Mouse (Mus musculus): ENCODE data around the gene Slc25a21. TPM values are rescaled to one million over a fixed set of nuclear protein-coding genes. Genes with fewer than 3 reads are reported as not detected.

The Slc25a21 gene
- polyA plus RNA-seq, 1 experiment from 2014 or later = 0.13 TPM

DNA sequence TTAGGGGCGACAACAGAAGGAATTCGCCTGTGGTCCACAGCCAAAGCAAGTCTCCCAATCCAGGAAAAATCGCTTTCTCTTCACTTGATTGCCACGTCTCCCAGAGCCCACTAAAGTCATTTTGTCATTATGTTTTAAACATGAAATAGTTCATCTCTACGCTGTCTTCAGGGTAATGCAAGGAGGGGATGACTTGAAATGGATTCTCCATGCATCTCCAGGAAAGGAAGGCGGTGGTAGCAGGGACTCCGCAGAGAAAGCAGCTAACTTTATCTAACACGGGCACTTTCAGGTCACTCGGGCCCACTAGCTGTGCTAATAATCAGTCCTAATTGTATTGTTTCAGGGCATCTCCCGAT, 508.8 kb downstream of the Slc25a21 start:
- DNase-seq = no peak

DNA sequence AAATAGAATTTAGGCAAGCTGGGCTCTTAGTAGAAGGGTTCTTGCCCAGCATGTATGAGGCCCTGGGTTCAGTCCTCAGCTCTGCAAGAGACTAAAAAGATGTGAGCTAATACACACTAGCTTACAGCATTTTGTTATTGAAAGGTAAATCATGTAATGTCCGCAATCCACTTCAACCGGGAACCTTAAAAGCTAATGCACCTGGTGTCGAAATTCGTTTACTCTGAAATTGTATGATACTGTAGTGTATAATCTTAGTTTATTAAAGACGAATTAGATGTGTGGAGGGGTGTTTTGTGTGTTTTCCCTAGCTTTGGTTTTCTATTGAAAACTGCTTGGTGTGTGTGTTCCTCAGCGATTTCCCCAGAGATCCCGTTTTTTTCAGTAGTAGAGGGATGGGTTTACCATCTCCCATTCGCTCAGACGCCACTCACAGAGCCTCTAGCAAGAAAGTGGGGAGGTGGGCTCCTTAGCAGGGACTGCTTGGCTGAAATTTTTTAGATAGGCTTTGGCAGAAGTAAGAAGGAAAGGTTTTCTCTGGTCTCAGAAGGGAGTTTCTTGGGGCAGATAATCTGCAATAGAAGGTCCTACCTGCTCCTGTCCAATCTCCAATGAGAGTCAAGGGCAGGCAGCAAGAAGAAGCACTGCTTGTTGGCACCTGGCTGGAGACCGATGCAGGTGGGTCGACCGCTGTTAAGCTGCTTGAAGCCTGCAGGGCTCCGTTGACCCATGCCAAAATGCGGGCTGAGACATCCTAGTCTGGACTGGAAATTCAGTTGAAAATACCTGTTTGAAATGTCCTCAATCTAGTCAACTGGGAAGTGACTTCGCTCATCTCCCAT, 509.4 kb downstream of the Slc25a21 start:
- TF ChIP-seq CTCF (IDR thresholded peaks at IDR 0.05; ENCODE audit: low read depth) = no peak
- H3K4me3 ChIP-seq (ENCODE audit: low read depth, low read length) = no peak overlapping the region
- no peak overlapping the region for H3K27ac ChIP-seq (ENCODE audit: low read depth)
- no peaks in the 10 kb centered on the region for H3K9me3 ChIP-seq (ENCODE audit: low read depth, low read length)
- H3K4me2 ChIP-seq = no peak overlapping the region
- DNase-seq (no peak), ATAC-seq (ENCODE audit: insufficient read depth) (no peak)
- no peaks in the 10 kb centered on the region for H3K36me3 ChIP-seq (ENCODE audit: insufficient read depth)
- H3K9ac ChIP-seq = no peak overlapping the region
- H3K4me1 ChIP-seq (ENCODE audit: insufficient read depth) = no peaks in the 10 kb centered on the region
- 8% methylated on average over 15 of the region's 15 CpGs for WGBS
- H3K27me3 ChIP-seq (ENCODE audit: insufficient read depth, low read length) = peaks cover 90% of the 10 kb centered on the region

More for the DNA sequence above, 508.8 kb downstream of the Slc25a21 start:
- H3K9me3 ChIP-seq (ENCODE audit: low read depth, low read length) = no peaks in the 10 kb centered on the region
- H3K4me1 ChIP-seq (ENCODE audit: insufficient read depth) = no peaks in the 10 kb centered on the region
- no peak for TF ChIP-seq CTCF (IDR thresholded peaks at IDR 0.05; ENCODE audit: low read depth)
- ATAC-seq (ENCODE audit: insufficient read depth) = no peak
- H3K9ac ChIP-seq = no peak overlapping the region
- H3K4me2 ChIP-seq = no peak overlapping the region
- peaks cover 90% of the 10 kb centered on the region for H3K27me3 ChIP-seq (ENCODE audit: insufficient read depth, low read length)
- no peaks in the 10 kb centered on the region for H3K36me3 ChIP-seq (ENCODE audit: insufficient read depth)
- H3K4me3 ChIP-seq (ENCODE audit: low read depth, low read length) = no peak overlapping the region
- WGBS = 9% methylated on average over 10 of the region's 10 CpGs
- no peak overlapping the region for H3K27ac ChIP-seq (ENCODE audit: low read depth)

DNA sequence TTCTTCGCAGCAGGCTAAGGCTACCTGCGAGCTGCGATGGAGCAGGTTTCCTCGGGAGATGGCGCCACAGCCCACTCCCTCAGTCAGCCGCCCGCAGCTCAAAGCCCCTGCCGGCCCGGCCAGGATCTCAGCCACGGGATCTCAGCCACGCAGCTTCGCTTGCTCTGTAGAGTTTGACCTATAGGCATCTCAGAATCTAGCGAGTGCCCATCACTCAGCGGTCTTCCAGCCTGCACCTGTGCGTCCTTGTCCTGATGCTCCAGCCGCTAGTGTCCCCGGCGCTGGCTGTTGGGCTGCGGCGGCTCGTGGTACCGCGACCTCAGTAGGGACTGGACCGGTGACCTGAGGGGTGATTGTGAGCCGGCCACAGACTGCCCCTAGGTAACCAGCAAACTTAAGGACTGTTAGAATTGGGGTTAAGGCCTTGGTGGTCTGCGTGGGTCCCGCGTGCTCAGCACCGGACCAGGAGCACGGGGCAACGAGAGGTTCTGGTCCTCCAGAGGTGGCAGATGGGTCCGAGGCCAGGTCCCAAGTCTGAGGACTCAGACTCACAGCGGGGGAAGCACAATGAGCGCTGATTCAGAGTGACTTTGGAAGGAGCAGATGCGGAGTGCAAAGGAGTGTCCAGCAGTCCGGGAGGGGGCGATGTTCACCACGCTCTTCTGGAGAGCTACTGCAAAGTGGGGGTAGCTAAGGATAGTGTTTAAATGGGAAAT, 516.0 kb downstream of the Slc25a21 start:
- Histone ChIP-seq H3K27ac (ENCODE audit: low read depth) (no peak overlapping the region), H3K4me1 (ENCODE audit: insufficient read depth) (no peaks in the 10 kb centered on the region), H3K4me2 (peak overlapping the region; percentile 63), H3K36me3 (ENCODE audit: insufficient read depth) (no peaks in the 10 kb centered on the region), H3K27me3 (ENCODE audit: insufficient read depth, low read length) (peaks cover 64% of the 10 kb centered on the region), H3K9ac (peak overlapping the region; percentile 38; the same call in 1 of the 2 replicates), H3K9me3 (ENCODE audit: low read depth, low read length) (no peaks in the 10 kb centered on the region), H3K4me3 (ENCODE audit: low read depth, low read length) (peak overlapping the region; percentile 32)
- ATAC-seq (ENCODE audit: insufficient read depth) (peak; percentile 75), DNase-seq (peak; percentile 75)
- 1% methylated on average over 38 of the region's 38 CpGs for WGBS
- TF ChIP-seq CTCF (IDR thresholded peaks at IDR 0.05; ENCODE audit: low read depth) = peak; percentile 69

DNA sequence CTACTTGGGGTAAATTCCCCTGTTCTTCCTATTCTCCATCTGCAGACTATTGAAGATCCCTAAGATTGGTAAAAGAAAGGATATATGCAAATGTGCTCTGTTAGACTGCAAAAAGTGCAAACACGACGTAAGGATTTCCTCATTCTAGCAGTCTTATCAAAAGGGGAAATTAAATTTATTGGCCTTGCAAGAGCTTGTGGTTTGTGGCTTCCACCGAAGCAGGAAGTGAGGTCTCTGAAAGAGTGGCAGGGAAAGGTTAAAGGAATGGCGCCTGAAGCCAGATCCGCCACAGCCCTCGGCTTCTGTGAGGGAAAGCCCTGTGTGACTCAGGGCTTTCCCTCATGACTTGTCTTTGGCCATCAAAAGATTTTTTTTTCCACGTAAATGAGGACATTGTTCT, 519.7 kb downstream of the Slc25a21 start:
- H3K27me3 ChIP-seq (ENCODE audit: insufficient read depth, low read length) = peaks cover 37% of the 10 kb centered on the region
- 62% methylated on average over 7 of the region's 7 CpGs for WGBS
- H3K36me3 ChIP-seq (ENCODE audit: insufficient read depth) = no peaks in the 10 kb centered on the region
- DNase-seq = no peak
- no peak overlapping the region for H3K4me3 ChIP-seq (ENCODE audit: low read depth, low read length)
- no peak for ATAC-seq (ENCODE audit: insufficient read depth)
- no peak overlapping the region for H3K4me2 ChIP-seq
- H3K9ac ChIP-seq = no peak overlapping the region
- no peaks in the 10 kb centered on the region for H3K9me3 ChIP-seq (ENCODE audit: low read depth, low read length)
- H3K27ac ChIP-seq (ENCODE audit: low read depth) = no peak overlapping the region
- TF ChIP-seq CTCF (IDR thresholded peaks at IDR 0.05; ENCODE audit: low read depth) = no peak
- no peaks in the 10 kb centered on the region for H3K4me1 ChIP-seq (ENCODE audit: insufficient read depth)

DNA sequence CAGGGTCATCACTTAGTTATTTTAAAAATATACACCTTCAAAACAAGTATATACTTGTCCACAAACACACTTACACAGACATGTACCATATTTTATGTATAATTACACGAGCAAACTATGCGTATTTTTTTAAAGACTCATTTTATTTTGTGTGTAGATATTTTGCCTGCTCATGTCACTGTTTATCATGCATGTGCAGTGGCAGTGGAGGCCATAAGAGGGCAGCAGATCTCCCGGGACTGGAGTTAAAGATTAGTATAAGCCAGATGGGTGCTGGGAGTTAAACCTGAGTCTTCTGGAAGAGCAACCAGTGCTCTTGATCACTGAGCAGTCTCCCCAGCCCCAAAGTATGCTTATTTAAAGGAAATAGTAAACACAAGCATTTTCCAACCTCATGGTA, 522.5 kb downstream of the Slc25a21 start:
- Histone ChIP-seq H3K4me3 (ENCODE audit: low read depth, low read length) (no peak overlapping the region), H3K4me1 (ENCODE audit: insufficient read depth) (no peaks in the 10 kb centered on the region), H3K9me3 (ENCODE audit: low read depth, low read length) (no peaks in the 10 kb centered on the region), H3K9ac (no peak overlapping the region), H3K27ac (ENCODE audit: low read depth) (no peak overlapping the region), H3K36me3 (ENCODE audit: insufficient read depth) (no peaks in the 10 kb centered on the region), H3K27me3 (ENCODE audit: insufficient read depth, low read length) (peaks cover 8% of the 10 kb centered on the region), H3K4me2 (no peak overlapping the region)
- DNase-seq (peak; percentile 64), ATAC-seq (ENCODE audit: insufficient read depth) (no peak)
- TF ChIP-seq CTCF (IDR thresholded peaks at IDR 0.05; ENCODE audit: low read depth) = peak; percentile 63
- WGBS = 34% methylated on average over 3 of the region's 3 CpGs

DNA sequence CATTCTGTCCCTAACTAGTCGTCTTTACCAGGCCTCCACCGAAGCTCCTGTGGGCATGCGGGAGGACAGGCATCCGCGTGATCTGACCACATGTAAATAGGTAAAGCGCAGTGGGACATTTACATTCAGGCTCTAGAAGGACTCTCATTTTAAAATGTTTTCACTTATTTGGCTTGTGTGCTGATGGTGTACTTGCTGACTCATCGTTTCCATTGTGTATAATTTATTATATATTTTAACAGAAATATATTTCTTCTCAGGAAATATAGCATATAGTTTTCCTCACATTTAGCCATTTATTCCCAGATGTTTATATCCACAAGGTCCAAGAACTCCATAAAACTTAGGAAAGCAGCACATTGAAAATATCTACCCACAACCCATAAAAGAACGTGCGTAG, 526.5 kb downstream of the Slc25a21 start:
- Histone ChIP-seq H3K9ac (no peak overlapping the region), H3K27me3 (ENCODE audit: insufficient read depth, low read length) (no peaks in the 10 kb centered on the region), H3K4me2 (no peak overlapping the region), H3K4me3 (ENCODE audit: low read depth, low read length) (no peak overlapping the region), H3K27ac (ENCODE audit: low read depth) (no peak overlapping the region), H3K9me3 (ENCODE audit: low read depth, low read length) (no peaks in the 10 kb centered on the region), H3K4me1 (ENCODE audit: insufficient read depth) (no peaks in the 10 kb centered on the region), H3K36me3 (ENCODE audit: insufficient read depth) (no peaks in the 10 kb centered on the region)
- DNase-seq (no peak), ATAC-seq (ENCODE audit: insufficient read depth) (no peak)
- no peak for TF ChIP-seq CTCF (IDR thresholded peaks at IDR 0.05; ENCODE audit: low read depth)
- WGBS = 85% methylated on average over 9 of the region's 9 CpGs

DNA sequence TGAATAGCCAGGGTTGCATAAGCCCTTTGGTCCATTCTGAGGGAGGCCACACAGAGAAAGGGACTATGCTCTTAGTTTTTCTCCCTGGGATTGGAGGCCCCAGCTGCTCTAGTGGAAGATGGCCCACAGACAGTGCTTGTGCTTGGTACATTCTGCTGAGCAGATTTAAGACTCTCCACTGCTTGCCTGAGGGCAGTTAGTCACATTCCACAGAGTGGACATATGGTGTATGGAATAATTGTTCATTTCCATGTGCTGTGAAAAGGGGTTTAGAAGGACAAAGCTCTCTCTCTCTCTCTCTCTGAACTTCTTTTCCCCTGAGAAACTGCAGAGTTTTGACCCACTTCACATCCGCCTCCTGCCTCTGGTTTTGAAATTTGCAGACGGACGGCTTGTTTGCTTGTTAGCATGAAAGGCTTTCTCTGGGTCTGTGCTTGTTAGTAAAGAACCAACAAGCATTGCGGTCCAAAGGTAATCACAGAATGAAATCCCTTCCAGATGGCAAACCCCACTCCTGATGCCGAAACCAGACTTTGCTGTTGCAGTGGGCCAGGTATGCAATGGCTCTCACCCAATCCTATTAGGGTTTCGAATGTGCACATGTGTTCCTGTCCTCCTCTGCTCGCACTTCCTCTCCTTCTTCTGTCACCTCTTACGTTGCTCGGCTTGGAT, 527.7 kb downstream of the Slc25a21 start:
- Histone ChIP-seq H3K9me3 (ENCODE audit: low read depth, low read length) (no peaks in the 10 kb centered on the region), H3K9ac (no peak overlapping the region), H3K4me2 (no peak overlapping the region), H3K4me1 (ENCODE audit: insufficient read depth) (no peaks in the 10 kb centered on the region), H3K36me3 (ENCODE audit: insufficient read depth) (no peaks in the 10 kb centered on the region), H3K27ac (ENCODE audit: low read depth) (no peak overlapping the region), H3K27me3 (ENCODE audit: insufficient read depth, low read length) (no peaks in the 10 kb centered on the region), H3K4me3 (ENCODE audit: low read depth, low read length) (no peak overlapping the region)
- TF ChIP-seq CTCF (IDR thresholded peaks at IDR 0.05; ENCODE audit: low read depth) = no peak
- DNase-seq = no peak
- 72% methylated on average over 9 of the region's 9 CpGs for WGBS
- ATAC-seq (ENCODE audit: insufficient read depth) = no peak

Other genes starting within 250 kb of the Slc25a21 start
- 87.5 and 94.3 TPM in 2 replicates for gene Prps1l3, start 32.9 kb upstream of the Slc25a21 start, polyA plus RNA-seq (2014; fragmentation: Nextera tagmentation; extraction: Ambion mirVana)
- gene Mipol1, start 33.0 kb upstream of the Slc25a21 start, polyA plus RNA-seq (2014; fragmentation: Nextera tagmentation; extraction: Ambion mirVana) = 9.5 and 10.7 TPM in 2 replicates